Mouse (Mus musculus) layer of hippocampus, adult 11-12 months (tissue): Measurements from ENCODE around the gene Ly6g5c.

ENCODE experiments used
- DNase-seq: peaks from one replicate; pipeline ENCODE4 v3.0.0; 2022; ENCODE audit warnings: low spot score

Ly6g5c gene

DNA sequence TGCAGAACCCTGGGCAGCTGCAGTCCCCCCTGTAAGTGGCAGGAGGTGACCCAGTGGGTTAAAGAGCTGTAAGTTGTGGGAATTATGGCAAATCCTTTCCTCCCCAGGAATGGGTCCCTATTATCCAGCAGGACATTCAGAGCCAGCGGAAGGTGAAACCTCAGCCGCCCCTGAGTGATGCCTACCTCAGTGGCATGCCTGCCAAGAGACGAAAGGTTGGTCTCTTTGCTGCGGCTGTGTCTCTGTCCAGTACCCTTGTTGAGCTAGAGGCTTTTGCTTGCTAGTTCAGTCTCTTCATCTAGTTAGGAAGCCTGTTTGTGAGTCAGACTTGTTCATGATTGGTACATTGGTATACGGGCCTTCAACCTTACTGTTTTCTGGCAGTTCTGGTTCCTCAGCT lies 38.1 kb downstream of the Ly6g5c start:
- no peak for DNase-seq

DNA sequence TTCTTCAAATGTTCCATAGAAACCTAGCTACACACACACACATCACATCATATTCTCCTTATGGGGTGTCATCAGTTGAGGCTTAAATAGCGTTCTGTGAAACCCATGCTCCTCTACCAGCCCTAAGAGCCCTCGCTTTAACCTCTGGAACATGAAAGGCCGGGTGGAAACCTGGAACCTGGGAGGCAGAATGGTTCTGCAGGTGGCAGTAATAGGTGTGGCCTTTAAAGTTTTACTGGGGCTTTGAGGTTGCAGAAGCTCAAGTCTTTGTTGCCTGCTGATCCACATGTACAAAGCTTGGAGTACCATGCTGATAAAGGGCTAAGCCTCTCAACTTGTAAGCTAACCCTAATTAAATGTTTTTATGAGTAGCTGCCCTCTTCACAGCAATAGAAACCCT lies 39.3 kb downstream of the Ly6g5c start:
- DNase-seq, result no peak

DNA sequence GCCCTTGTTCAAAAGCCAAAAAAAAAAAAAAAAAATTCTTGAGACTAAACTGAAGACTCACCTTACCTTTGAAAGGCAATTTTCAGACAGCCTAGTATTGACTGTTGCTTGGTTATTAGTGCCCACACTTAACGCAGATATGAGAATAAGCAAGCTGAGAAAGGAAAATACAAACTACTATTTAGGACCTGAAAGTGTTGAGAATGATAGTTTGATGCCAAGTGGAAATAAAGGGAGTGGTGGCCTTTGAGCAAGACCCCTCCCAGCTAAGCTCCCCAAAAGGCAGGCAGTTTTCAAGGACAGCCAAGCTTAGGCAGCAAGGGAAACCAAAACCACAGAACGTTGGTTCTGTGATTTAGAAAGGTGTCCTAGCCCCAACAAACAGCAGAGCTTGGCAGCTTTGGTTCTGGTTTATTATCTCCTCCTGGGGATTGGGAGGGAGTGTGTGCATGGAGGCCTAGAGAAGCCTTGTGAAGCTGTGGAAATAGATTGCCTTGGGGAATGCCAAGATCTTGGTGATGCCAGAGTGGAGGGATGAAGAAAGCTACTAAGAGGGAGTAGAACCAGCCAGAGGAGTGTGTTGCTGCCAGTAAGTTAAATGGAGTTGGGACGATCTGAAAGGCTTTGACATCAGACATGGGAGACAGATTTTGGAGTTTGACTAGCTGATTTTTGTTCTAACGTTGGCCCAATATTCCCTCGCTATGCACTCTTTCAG lies 40.0 kb downstream of the Ly6g5c start:
- no peak for DNase-seq

DNA sequence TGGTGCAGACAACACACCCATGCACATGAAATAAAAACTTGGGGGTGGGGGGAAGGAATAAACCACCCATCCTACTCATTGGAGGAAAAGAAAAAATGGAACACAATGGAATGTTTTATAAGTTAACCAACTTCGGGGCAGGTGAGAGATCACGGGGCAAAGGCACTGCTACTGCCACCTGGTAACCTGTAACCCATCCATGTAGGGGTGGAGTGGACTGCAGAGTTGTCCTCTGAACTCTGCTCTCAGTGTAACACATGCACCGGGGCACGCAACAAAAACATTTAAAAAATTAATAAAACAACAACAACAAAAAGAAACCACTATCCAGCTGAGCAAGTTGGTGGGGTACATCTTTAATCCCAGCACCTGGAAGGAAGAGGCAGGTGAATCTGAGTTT lies 44.0 kb downstream of the Ly6g5c start:
- no peak for DNase-seq

DNA sequence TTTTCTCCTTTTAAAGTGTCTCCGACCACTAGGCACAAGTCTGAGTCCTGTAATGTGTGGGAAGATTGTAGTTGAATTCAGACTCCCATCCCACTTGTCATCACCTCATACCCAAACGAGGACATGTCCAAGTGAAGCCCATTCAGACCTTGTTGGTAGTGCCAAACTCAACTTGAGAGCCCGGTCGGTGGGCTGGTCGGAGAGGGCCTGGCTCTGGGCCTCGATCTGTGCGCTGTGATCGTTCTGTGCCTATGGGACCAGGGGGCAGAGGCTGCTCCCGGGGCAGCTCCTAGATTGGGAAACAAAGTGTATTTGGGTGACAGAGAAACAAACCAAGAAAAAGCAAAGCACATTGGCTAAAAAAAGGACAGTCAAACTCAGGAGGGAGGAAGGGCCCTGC lies 45.0 kb downstream of the Ly6g5c start:
- DNase-seq, result no peak

DNA sequence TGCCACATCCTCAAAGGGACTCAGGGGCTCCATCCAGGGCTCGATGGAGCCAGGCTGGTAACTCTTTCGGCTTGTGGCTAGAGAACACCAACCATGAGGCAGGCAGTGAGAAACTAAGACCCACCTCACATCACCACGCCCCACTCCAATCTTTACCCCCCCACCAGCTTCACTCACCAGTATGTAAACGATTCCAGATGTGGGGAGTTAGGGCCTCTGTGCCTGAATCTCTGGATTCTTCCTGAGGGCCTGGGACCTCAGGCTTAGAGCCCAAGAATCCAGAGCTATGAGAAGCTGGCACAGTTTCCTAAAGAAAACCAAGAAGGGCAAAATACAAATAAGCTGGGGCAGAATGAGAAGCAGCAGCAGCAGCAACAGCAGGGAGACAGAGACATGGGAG lies 45.9 kb downstream of the Ly6g5c start:
- DNase-seq, result no peak

DNA sequence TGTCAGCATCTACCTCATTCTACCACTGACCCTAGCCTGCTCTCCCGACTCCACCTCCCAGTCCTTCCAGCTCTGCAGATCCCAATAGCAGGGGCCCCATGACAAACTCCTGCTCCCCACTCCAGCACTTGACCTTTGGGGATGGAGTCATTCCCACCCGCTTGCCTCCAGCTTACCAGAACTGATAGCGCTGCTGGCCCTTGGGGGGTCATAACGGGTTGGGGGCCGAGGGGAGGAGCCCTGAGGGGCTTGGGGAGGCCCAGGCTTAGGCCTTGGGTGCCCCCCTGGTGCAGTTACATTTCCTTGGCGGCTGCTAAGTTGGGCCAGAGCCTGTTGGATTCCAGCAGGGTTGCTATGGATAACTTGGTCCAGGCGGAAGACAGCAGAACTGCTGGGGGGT lies 46.5 kb downstream of the Ly6g5c start:
- no peak for DNase-seq

DNA sequence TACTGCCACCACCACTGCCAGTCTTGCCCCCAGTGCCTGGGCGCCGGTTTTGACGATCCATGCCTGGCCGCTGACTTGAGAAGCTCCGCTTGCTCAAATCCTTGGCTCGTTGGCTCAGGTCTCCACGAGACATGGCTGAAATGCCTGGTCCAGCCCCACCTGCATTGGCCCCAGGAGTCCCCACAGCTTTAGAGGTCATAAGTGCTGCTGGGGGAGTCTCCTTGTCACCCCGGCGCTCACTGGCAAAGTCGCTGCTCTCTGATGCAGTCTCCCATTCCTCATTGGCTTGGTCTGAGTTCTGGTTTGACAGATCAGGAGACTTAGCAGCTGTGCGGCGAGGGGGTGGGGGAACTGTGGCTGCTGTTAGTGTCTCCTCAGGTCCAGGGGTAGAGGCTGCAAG lies 47.4 kb downstream of the Ly6g5c start:
- no peak for DNase-seq

DNA sequence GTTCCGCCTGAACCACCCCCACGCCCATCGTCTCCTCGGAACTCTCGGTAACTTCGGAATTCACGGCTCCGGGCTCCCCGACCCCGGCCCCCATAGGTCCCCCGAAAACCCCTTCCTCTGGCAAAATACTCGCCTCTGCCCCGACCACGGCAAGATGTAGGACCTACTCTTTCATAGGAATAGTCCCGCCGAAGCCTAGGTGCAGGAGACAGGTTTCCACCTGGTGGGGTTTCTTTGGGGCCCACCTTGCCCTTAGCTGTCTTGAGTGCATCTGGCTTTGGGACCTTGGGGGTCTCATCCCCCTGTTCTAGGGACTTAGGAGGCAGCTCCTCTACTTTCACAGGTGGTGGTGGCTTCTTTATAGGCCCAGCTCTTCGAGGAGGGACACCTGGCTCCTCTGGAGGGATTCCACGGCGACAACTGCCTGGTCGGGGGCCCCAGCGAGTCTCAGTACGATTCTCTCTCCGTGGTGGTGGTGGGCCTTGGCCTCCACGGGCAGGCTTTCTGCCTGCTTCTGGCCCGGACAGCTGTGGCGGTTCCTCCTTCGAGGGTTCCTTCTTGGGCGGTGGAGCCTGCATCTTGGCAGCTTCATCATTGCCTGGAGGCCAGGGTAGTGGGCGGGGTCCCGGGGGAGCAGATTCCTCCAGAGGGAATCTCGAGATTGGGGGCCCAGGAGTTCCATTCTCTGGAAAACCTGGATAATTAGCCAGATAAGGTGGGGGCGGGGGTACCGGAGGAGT lies 48.6 kb downstream of the Ly6g5c start:
- DNase-seq, result no peak

DNA sequence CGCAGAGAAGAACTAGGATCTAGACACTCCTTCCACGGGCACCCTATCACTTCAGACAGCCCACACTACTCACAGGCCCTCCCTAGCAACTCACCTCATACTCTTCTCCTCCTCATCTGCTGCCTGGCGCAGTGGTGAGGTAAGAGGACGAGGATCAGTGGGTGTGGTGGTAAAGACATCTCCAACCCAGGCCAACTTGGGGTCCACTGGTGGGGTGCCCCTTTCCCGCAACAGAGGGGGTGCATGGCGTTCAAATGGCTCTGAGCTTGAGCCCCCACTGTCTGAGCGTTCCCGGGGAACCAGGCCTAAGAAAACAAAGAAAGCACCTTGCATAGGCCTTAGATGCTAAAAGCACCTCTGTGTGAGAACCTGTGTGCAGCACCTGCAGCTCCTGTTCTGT lies 49.2 kb downstream of the Ly6g5c start:
- no peak for DNase-seq

DNA sequence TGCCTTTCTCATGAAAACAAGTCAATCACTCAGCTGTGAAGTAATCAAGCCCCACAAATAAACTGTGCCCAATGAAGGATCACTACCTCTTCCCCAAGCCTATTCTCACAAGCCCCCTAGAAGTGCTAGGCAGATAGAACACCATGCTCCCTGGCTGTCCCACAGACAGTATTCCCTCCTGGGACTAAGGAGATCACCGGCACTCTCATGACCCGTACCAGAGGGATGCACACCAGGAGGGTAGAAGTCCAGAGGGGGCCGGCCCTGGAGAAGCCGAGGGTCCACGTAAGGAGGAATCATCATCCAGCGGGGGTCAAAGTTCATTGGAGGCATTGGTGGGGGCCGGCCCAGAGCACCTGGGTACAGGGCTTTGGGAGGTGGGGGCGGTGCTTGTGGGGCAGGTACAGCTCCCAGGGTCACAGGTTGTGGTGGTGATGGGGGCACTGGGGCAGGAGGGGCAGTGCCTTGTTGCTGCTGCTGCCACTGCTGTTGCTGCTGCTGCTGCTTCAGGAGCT lies 49.6 kb downstream of the Ly6g5c start:
- no peak for DNase-seq

DNA sequence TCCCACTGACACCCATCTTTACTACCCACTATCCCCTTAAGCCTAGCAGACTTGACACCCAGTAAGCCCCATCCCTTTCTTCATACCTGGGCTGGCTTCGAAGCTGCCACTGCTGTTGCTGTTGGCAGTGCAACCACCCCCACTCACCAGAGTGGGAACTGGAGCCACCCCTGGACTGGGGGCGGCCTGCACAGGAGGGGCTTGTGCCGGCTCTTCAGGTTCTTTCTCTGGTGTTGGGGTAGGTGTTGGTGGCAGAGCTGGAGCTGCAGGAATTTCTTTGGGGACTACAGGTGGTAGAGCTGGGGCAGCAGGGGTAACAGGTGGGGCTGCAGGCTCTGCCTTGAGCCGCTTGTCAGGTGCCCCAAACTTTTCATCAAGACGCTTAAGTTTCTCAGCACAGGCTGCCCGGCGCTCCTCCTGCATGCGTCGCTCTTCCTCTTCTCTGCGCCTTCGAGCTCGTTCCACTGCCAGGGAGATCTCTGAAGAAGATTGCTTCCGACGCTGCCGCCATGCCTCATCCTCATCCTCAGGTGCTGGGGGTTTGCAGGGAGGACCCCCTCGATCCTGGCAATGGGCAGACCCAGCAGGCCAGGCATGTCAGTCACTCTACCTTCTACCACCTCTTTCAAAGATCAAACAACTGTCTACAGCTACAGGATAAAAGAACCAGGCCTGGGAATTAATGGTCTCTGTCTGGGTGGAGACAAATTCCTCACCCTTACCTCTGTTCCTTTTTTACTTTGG lies 50.9 kb downstream of the Ly6g5c start:
- no peak for DNase-seq

DNA sequence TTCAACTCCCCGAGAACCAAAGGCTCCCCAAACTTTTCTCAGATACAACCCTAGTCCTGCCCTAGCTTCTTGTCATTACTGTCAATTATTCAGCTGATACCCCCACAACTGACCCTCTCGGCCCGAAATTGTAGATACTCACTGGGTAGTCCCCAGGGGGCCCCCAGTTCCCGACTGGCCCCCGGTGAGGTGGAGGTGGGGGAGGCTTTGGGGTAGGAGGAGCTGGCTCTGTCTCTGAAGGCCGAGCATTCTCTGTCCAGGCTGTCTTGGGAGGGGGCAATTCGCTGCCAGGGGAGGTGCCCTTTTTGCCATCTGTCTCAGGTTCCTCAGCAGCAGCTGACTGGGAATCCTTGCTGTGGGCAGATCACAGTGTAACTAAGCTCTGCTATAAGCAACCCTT lies 51.6 kb downstream of the Ly6g5c start:
- DNase-seq, result no peak

DNA sequence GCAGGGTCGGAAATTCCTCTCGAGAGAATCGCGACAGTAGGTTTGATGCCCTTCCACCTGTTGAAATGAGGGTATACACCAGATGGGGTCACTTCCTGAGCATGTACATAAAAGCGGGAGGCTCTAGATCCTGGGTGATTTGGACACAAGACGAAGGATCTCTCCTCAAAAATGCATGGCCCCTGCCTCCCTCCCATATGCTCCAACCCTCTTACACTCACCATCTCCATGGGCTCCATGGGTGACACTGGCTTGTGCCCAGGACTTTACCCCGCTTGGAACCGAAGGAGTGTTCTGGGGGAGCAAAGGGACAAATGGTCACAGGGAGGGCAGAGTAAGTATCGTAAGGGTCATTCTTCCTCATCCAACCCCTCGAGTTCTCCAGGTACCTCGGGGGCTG lies 53.3 kb downstream of the Ly6g5c start:
- no peak for DNase-seq
